Mouse (Mus musculus) hindbrain, embryonic 13.5 days (tissue): ENCODE measurements around the gene G0s2. TPM values are rescaled to one million over a fixed set of nuclear protein-coding genes. Genes with fewer than 3 reads are reported as not detected.
A peak's percentile ranks its signal among the peaks of the same experiment; 100 is the strongest.
"Not testable (repeated sequence)": the region's sequence is repeated elsewhere in the genome, so short reads cannot be mapped to it uniquely, and the experiment has no call there.

Experiments
- ATAC-seq: fragments of 200-750 bp; cut with Nextera tagmentation; 2 replicates; pipeline ENCODE4 v1.8.0; 2017; ENCODE audit warnings: moderate TSS enrichment; ENCODE audit not compliant: low FRiP score
- H3K27ac ChIP-seq: fragments of 300-500 bp; sonication (generic); 2 replicates; pipeline ENCODE4 v1.5.1; 2015; ENCODE audit warnings: inconsistent platforms, mild to moderate bottlenecking, moderate library complexity
- H3K27me3 ChIP-seq: fragments of 300-500 bp; sonication (generic); 2 replicates; pipeline ENCODE4 v1.6.1; 2015; ENCODE audit warnings: mild to moderate bottlenecking, inconsistent platforms
- H3K36me3 ChIP-seq: fragments of 300-500 bp; sonication (generic); 2 replicates; pipeline ENCODE4 v1.6.1; 2015; ENCODE audit warnings: mild to moderate bottlenecking, inconsistent platforms
- H3K4me1 ChIP-seq: fragments of 300-500 bp; sonication (generic); replicated peaks from 2 replicates; pipeline ENCODE4 v1.6.1; 2015; ENCODE audit warnings: inconsistent platforms
- H3K4me2 ChIP-seq: fragments of 300-500 bp; sonication (generic); 2 replicates; pipeline ENCODE4 v1.6.1; 2015; ENCODE audit warnings: inconsistent platforms, mild to moderate bottlenecking, moderate library complexity
- H3K4me3 ChIP-seq: fragments of 300-500 bp; sonication (generic); 2 replicates; pipeline ENCODE4 v1.5.1; 2015; ENCODE audit warnings: mild to moderate bottlenecking, inconsistent platforms
- H3K9ac ChIP-seq: fragments of 300-500 bp; sonication (generic); 2 replicates; pipeline ENCODE4 v1.6.1; 2015; ENCODE audit warnings: mild to moderate bottlenecking, inconsistent platforms
- H3K9me3 ChIP-seq: fragments of 300-500 bp; sonication (generic); 2 replicates; pipeline ENCODE4 v1.6.1; 2016; ENCODE audit warnings: inconsistent platforms
- WGBS: fragments of 180-500 bp; shearing (Covaris S2); methylation state at CpG from one replicate; pipeline ENCODE4 v1.1.7; 2015; 5-methylcytosine and 5-hydroxymethylcytosine counted together
- polyA plus RNA-seq: library from polyadenylated mRNA; unstranded; fragments of >200 nt; fragmentation: Nextera tagmentation; extraction: Ambion mirVana; gene quantifications from 2 replicates; pipeline ENCODE4 v1.2.1, GENCODE M21; 2015

Gene G0s2
- polyA plus RNA-seq, 1 experiment from 2014 or later, result 6.5 TPM

- Histone ChIP-seq H3K4me1 (no peaks in the 10 kb centered on the region), H3K9me3 (no peaks in the 10 kb centered on the region), H3K9ac (no peak overlapping the region), H3K36me3 (no peaks in the 10 kb centered on the region), H3K4me2 (no peak overlapping the region), H3K27me3 (no peaks in the 10 kb centered on the region), H3K27ac (no peak overlapping the region), H3K4me3 (no peak overlapping the region)
- ATAC-seq, result no peak
- 81% methylated on average over 7 of the region's 7 CpGs for WGBS
Measured at GRCm38 (mm10) chr1:193261897-193262548, 11.0 kb downstream of the G0s2 start.

- 87% methylated on average over 9 of the region's 9 CpGs for WGBS
- H3K9me3 ChIP-seq, result no peaks in the 10 kb centered on the region
- ATAC-seq, result no peak
Measured at GRCm38 (mm10) chr1:193259559-193259958, 13.5 kb downstream of the G0s2 start.

GRCm38 (mm10) chr1:193256621-193257098 is 16.4 kb downstream of the G0s2 start:
- Histone ChIP-seq H3K4me2 (no peak overlapping the region), H3K9me3 (no peaks in the 10 kb centered on the region), H3K27me3 (no peaks in the 10 kb centered on the region), H3K4me3 (no peak overlapping the region), H3K36me3 (no peaks in the 10 kb centered on the region), H3K27ac (no peak overlapping the region), H3K9ac (no peak overlapping the region), H3K4me1 (no peaks in the 10 kb centered on the region)
- ATAC-seq, result no peak
- WGBS, result 82% methylated on average over 5 of the region's 5 CpGs

More at GRCm38 (mm10) chr1:193259559-193259958, 13.5 kb downstream of the G0s2 start:
- Histone ChIP-seq H3K9ac (no peak overlapping the region), H3K4me1 (no peaks in the 10 kb centered on the region), H3K36me3 (no peaks in the 10 kb centered on the region), H3K4me2 (no peak overlapping the region), H3K27ac (no peak overlapping the region), H3K27me3 (no peaks in the 10 kb centered on the region), H3K4me3 (no peak overlapping the region)

- H3K27me3 ChIP-seq, result no peaks in the 10 kb centered on the region
- H3K36me3 ChIP-seq, result no peaks in the 10 kb centered on the region
- H3K4me2 ChIP-seq, result no peak overlapping the region
- no peaks in the 10 kb centered on the region for H3K4me1 ChIP-seq
- H3K27ac ChIP-seq, result no peak overlapping the region
- no peak overlapping the region for H3K9ac ChIP-seq
- H3K9me3 ChIP-seq, result no peaks in the 10 kb centered on the region
- no peak overlapping the region for H3K4me3 ChIP-seq
- ATAC-seq, result peak; percentile 57; the same call in 1 of the 2 replicates
Measured at GRCm38 (mm10) chr1:193256289-193256577, 16.8 kb downstream of the G0s2 start.

GRCm38 (mm10) chr1:193255488-193256288 is 17.3 kb downstream of the G0s2 start:
- peak; percentile 66 for ATAC-seq
- no peak overlapping the region for H3K9ac ChIP-seq
- 34% methylated on average over 3 of the region's 3 CpGs for WGBS

GRCm38 (mm10) chr1:193255032-193255431 is 18.0 kb downstream of the G0s2 start:
- no peak overlapping the region for H3K9ac ChIP-seq
- H3K9me3 ChIP-seq, result no peaks in the 10 kb centered on the region
- H3K36me3 ChIP-seq, result no peaks in the 10 kb centered on the region
- H3K4me2 ChIP-seq, result no peak overlapping the region
- H3K27me3 ChIP-seq, result no peaks in the 10 kb centered on the region
- no peak overlapping the region for H3K27ac ChIP-seq
- no peak overlapping the region for H3K4me3 ChIP-seq
- whole genome bisulfite sequencing, result 65% methylated on average over 8 of the region's 8 CpGs
- H3K4me1 ChIP-seq, result no peaks in the 10 kb centered on the region
- no peak for ATAC-seq

More at GRCm38 (mm10) chr1:193255488-193256288, 17.3 kb downstream of the G0s2 start:
- H3K4me1 ChIP-seq, result no peaks in the 10 kb centered on the region
- no peaks in the 10 kb centered on the region for H3K9me3 ChIP-seq
- H3K27me3 ChIP-seq, result no peaks in the 10 kb centered on the region
- no peak overlapping the region for H3K4me3 ChIP-seq
- H3K4me2 ChIP-seq, result no peak overlapping the region
- H3K27ac ChIP-seq, result no peak overlapping the region
- H3K36me3 ChIP-seq, result no peaks in the 10 kb centered on the region

GRCm38 (mm10) chr1:193253895-193254294 is 19.1 kb downstream of the G0s2 start:
- H3K4me3 ChIP-seq, H3K4me2 ChIP-seq, H3K9me3 ChIP-seq, H3K9ac ChIP-seq, H3K27ac ChIP-seq, H3K27me3 ChIP-seq, H3K36me3 ChIP-seq, H3K4me1 ChIP-seq, ATAC-seq: not testable (repeated sequence)
- 74% methylated on average over 3 of the region's 3 CpGs for WGBS

GRCm38 (mm10) chr1:193252616-193253015 is 20.4 kb downstream of the G0s2 start:
- no peaks in the 10 kb centered on the region for H3K36me3 ChIP-seq
- H3K4me1 ChIP-seq, result no peaks in the 10 kb centered on the region
- ATAC-seq, result no peak
- 51% methylated on average over 5 of the region's 5 CpGs for WGBS
- no peak overlapping the region for H3K4me2 ChIP-seq
- H3K9ac ChIP-seq, result no peak overlapping the region
- H3K27me3 ChIP-seq, result no peaks in the 10 kb centered on the region
- H3K9me3 ChIP-seq, result no peaks in the 10 kb centered on the region
- H3K27ac ChIP-seq, result no peak overlapping the region
- H3K4me3 ChIP-seq, result no peak overlapping the region

- no peaks in the 10 kb centered on the region for H3K9me3 ChIP-seq
- H3K4me3 ChIP-seq, result no peak overlapping the region
- H3K36me3 ChIP-seq, result no peaks in the 10 kb centered on the region
- H3K4me1 ChIP-seq, result no peaks in the 10 kb centered on the region
- H3K9ac ChIP-seq, result no peak overlapping the region
- H3K27ac ChIP-seq, result no peak overlapping the region
- no peak overlapping the region for H3K4me2 ChIP-seq
- 84% methylated on average over 7 of the region's 7 CpGs for WGBS
- H3K27me3 ChIP-seq, result no peaks in the 10 kb centered on the region
- ATAC-seq, result no peak
Measured at GRCm38 (mm10) chr1:193251386-193251785, 21.6 kb downstream of the G0s2 start.

GRCm38 (mm10) chr1:193250026-193250425 is 23.0 kb downstream of the G0s2 start:
- H3K4me3 ChIP-seq, result no peak overlapping the region
- no peak overlapping the region for H3K9ac ChIP-seq
- H3K4me1 ChIP-seq, result no peaks in the 10 kb centered on the region
- no peak for ATAC-seq
- H3K9me3 ChIP-seq, result no peaks in the 10 kb centered on the region
- no peak overlapping the region for H3K27ac ChIP-seq
- no peaks in the 10 kb centered on the region for H3K36me3 ChIP-seq
- WGBS, result 88% methylated on average over 2 of the region's 2 CpGs
- H3K4me2 ChIP-seq, result no peak overlapping the region
- no peaks in the 10 kb centered on the region for H3K27me3 ChIP-seq

- ATAC-seq, result no peak
- no peak overlapping the region for H3K27ac ChIP-seq
- no peaks in the 10 kb centered on the region for H3K4me1 ChIP-seq
- WGBS, result 81% methylated on average over 6 of the region's 6 CpGs
- no peak overlapping the region for H3K4me3 ChIP-seq
- no peaks in the 10 kb centered on the region for H3K27me3 ChIP-seq
- no peaks in the 10 kb centered on the region for H3K36me3 ChIP-seq
- no peaks in the 10 kb centered on the region for H3K9me3 ChIP-seq
- no peak overlapping the region for H3K9ac ChIP-seq
- no peak overlapping the region for H3K4me2 ChIP-seq
Measured at GRCm38 (mm10) chr1:193244235-193244634, 28.8 kb downstream of the G0s2 start.

- no peaks in the 10 kb centered on the region for H3K36me3 ChIP-seq
- H3K4me1 ChIP-seq, result no peaks in the 10 kb centered on the region
- no peak overlapping the region for H3K4me2 ChIP-seq
- ATAC-seq, result no peak
- H3K9me3 ChIP-seq, result no peaks in the 10 kb centered on the region
- 55% methylated on average over 10 of the region's 10 CpGs for WGBS
- no peak overlapping the region for H3K4me3 ChIP-seq
- H3K9ac ChIP-seq, result no peak overlapping the region
- no peak overlapping the region for H3K27ac ChIP-seq
- no peaks in the 10 kb centered on the region for H3K27me3 ChIP-seq
Measured at GRCm38 (mm10) chr1:193243571-193244193, 29.3 kb downstream of the G0s2 start.
